Mouse (Mus musculus): Measurements from ENCODE around the gene Enpp4. TPM values are rescaled to one million over a fixed set of nuclear protein-coding genes. Genes with fewer than 3 reads are reported as not detected.

Gene Enpp4
- polyA plus RNA-seq, 1 experiment from 2014 or later, result 6.3 TPM

GRCm38 (mm10) chr17:44078631-44079350 is 26.8 kb downstream of the Enpp4 start, which contains the start of gene Enpp5:
Gene Enpp5 (plus strand): TSS chr17:44078813.
- peak; percentile 85 for DNase-seq (ENCODE audit: low spot score)
- peaks cover 8% of the 10 kb centered on the region; the same call in 1 of the 2 replicates for H3K27me3 ChIP-seq (ENCODE audit: insufficient read depth, poor library complexity, severe bottlenecking)
- no peaks in the 10 kb centered on the region for H3K9me3 ChIP-seq
- H3K27ac ChIP-seq, result peak within 1 kb of the TSS; percentile 69
- H3K4me3 ChIP-seq, result peak within 1 kb of the TSS; percentile 70
- H3K4me1 ChIP-seq, result no peaks in the 10 kb centered on the region
- H3K36me3 ChIP-seq, result no peaks in the 10 kb centered on the region
- WGBS, result 1% methylated on average over 31 of the region's 31 CpGs

- Histone ChIP-seq H3K27ac (no peak overlapping the region), H3K9me3 (no peaks in the 10 kb centered on the region), H3K4me1 (no peaks in the 10 kb centered on the region), H3K36me3 (no peaks in the 10 kb centered on the region), H3K27me3 (ENCODE audit: insufficient read depth, poor library complexity, severe bottlenecking) (peaks cover 8% of the 10 kb centered on the region; the same call in 1 of the 2 replicates), H3K4me3 (no peak overlapping the region)
- no peak for DNase-seq (ENCODE audit: low spot score)
- WGBS, result 61% methylated on average over 2 of the region's 2 CpGs
These were observed 27.8 kb downstream of the Enpp4 start for GRCm38 (mm10) chr17:44077843-44078160.

DNA sequence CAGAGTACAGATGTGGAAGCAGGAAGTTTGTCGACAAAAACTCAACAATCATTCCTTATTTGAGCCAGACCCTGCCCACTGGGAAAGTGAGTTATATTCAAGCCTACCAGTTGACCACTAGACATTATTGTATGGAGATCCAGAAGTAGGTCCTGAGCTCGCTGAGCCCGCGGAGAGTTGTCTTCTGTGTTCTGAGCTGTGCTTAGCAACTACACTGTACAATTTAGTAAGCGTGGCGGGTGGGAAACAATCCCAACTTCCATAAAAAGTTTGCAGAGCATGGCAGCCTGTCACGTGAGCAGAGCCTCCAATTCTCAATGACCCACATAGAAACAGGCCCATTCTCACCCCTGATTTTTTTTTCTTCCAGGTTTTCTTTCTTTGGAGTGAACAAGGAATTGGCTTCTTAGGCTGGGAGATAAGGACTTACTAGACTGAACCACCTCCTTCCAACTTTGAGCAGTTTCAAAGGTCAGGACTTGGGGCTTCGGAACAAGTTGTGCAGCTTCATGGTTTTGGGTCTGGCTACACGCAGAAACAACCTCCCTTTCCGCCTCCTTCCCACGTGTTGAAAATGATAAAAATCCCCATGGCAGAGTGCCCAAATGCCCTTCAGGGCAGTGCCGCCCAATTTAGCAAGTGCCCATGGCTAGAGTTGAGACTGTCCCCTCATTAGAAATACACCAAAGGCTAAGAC is 28.3 kb downstream of the Enpp4 start:
- Histone ChIP-seq H3K27me3 (ENCODE audit: insufficient read depth, poor library complexity, severe bottlenecking) (peaks cover 8% of the 10 kb centered on the region; the same call in 1 of the 2 replicates), H3K9me3 (no peaks in the 10 kb centered on the region), H3K36me3 (no peaks in the 10 kb centered on the region), H3K4me3 (no peak overlapping the region), H3K4me1 (no peaks in the 10 kb centered on the region), H3K27ac (no peak overlapping the region)
- peak; percentile 61 for DNase-seq (ENCODE audit: low spot score)
- 81% methylated on average over 12 of the region's 12 CpGs for WGBS

DNA sequence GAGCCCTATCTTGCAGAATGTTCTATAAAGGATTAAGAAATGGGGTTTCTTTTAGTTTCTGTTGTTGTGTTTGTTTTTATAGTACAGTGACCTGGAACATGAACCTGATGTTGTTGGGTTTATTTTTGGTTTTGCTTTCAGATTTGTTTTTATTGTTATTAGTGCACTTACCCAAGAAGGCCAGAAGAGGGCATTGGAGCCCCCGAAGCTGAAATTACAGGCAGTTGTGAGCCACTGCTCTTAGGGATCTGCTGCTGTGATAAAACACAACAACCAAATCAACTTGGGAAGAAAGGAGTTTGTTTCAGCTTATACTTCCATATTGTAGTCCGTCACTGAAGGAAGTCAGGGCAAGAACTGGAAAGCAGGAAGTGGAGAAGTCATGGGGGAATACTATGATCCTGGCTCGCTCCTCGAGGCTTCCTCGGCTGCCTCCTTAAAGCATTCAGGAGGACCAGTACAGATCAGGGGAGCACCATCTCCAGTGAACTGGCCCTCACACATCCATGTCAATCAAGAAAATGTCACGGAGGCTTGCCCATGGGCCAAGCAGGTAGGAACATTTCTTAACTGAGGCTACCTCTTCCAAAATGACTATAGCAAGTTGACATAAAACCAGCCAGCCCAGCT is 29.4 kb downstream of the Enpp4 start:
- no peaks in the 10 kb centered on the region for H3K36me3 ChIP-seq
- H3K27me3 ChIP-seq (ENCODE audit: insufficient read depth, poor library complexity, severe bottlenecking), result peaks cover 8% of the 10 kb centered on the region; the same call in 1 of the 2 replicates
- peak; percentile 71 for DNase-seq (ENCODE audit: low spot score)
- no peaks in the 10 kb centered on the region for H3K9me3 ChIP-seq
- no peak overlapping the region for H3K4me3 ChIP-seq
- WGBS, result 53% methylated on average over 6 of the region's 6 CpGs
- no peak overlapping the region for H3K27ac ChIP-seq
- no peaks in the 10 kb centered on the region for H3K4me1 ChIP-seq

- Histone ChIP-seq H3K27me3 (ENCODE audit: insufficient read depth, poor library complexity, severe bottlenecking) (0 out of 2 replicates have a peak, but pooled peaks cover 8% of the 10 kb centered on the region), H3K4me3 (no peak overlapping the region), H3K27ac (no peak overlapping the region), H3K4me1 (no peaks in the 10 kb centered on the region), H3K36me3 (no peaks in the 10 kb centered on the region), H3K9me3 (no peaks in the 10 kb centered on the region)
- WGBS, result 83% methylated on average over 3 of the region's 3 CpGs
- DNase-seq (ENCODE audit: low spot score), result peak; percentile 9
These were observed 30.0 kb downstream of the Enpp4 start for GRCm38 (mm10) chr17:44075601-44076000.

- no peaks in the 10 kb centered on the region for H3K27me3 ChIP-seq (ENCODE audit: insufficient read depth, poor library complexity, severe bottlenecking)
- H3K9me3 ChIP-seq, result no peaks in the 10 kb centered on the region
- H3K4me3 ChIP-seq, result no peak overlapping the region
- peak; percentile 35 for DNase-seq (ENCODE audit: low spot score)
- no peaks in the 10 kb centered on the region for H3K4me1 ChIP-seq
- H3K27ac ChIP-seq, result no peak overlapping the region
- H3K36me3 ChIP-seq, result no peaks in the 10 kb centered on the region
These were observed 33.9 kb downstream of the Enpp4 start for GRCm38 (mm10) chr17:44071680-44072079.

DNA sequence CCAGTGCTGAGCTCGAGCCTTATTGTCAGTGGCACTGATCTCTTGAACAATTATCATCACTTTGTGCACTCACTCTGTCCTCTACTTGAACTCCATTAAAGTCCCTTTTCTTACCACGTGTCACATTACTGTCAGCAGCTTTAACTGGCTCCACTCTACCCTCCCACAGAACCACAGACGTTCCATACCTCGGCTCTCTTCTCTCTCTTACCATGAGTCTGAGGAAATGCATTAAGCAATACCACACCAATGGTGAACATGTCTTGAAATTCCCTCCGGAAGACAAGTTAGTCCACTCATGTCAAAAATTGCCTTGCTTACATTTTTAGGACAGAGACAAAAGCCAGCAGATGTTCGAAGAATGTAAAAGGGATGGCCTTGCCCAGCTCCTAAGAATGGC is 36.7 kb downstream of the Enpp4 start:
- Histone ChIP-seq H3K4me1 (no peaks in the 10 kb centered on the region), H3K9me3 (no peaks in the 10 kb centered on the region), H3K36me3 (no peaks in the 10 kb centered on the region), H3K4me3 (no peak overlapping the region), H3K27ac (no peak overlapping the region), H3K27me3 (ENCODE audit: insufficient read depth, poor library complexity, severe bottlenecking) (no peaks in the 10 kb centered on the region)
- DNase-seq (ENCODE audit: low spot score), result no peak
- 69% methylated on average over 6 of the region's 6 CpGs for WGBS

GRCm38 (mm10) chr17:44061289-44061890 is 44.2 kb downstream of the Enpp4 start:
- Histone ChIP-seq H3K4me1 (no peaks in the 10 kb centered on the region), H3K4me3 (no peak overlapping the region), H3K27me3 (ENCODE audit: insufficient read depth, poor library complexity, severe bottlenecking) (no peaks in the 10 kb centered on the region), H3K36me3 (no peaks in the 10 kb centered on the region), H3K27ac (no peak overlapping the region), H3K9me3 (no peaks in the 10 kb centered on the region)
- WGBS, result 79% methylated on average over 5 of the region's 5 CpGs
- DNase-seq (ENCODE audit: low spot score), result no peak

DNA sequence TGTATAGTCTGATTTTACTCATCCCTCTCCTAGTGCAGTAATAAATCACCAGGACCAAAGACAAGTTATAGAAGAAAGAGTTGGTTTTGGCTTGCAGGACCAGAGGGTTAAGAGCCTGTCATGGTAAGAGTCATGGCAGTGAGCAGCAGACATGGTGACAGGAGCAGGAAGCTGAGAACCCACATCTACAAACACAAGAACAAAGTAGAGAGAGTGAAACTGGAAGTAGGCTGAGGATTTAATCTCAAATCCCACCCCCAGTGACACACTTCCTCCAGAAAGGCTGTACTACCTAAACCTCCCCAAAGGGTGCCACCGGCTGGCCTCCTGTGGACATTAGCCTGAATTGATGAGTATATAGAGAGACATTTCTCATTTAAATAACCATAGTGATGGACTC is 44.8 kb downstream of the Enpp4 start:
- Histone ChIP-seq H3K4me3 (no peak overlapping the region), H3K36me3 (no peaks in the 10 kb centered on the region), H3K4me1 (no peaks in the 10 kb centered on the region), H3K27me3 (ENCODE audit: insufficient read depth, poor library complexity, severe bottlenecking) (no peaks in the 10 kb centered on the region), H3K9me3 (no peaks in the 10 kb centered on the region), H3K27ac (no peak overlapping the region)
- WGBS, result 88% methylated on average over 1 of the region's 1 CpGs
- DNase-seq (ENCODE audit: low spot score), result no peak

GRCm38 (mm10) chr17:44058145-44058544 is 47.5 kb downstream of the Enpp4 start:
- no peaks in the 10 kb centered on the region for H3K27me3 ChIP-seq (ENCODE audit: insufficient read depth, poor library complexity, severe bottlenecking)
- no peaks in the 10 kb centered on the region for H3K4me1 ChIP-seq
- H3K27ac ChIP-seq, result no peak overlapping the region
- H3K4me3 ChIP-seq, result no peak overlapping the region
- no peaks in the 10 kb centered on the region for H3K9me3 ChIP-seq
- no peak for DNase-seq (ENCODE audit: low spot score)
- no peaks in the 10 kb centered on the region for H3K36me3 ChIP-seq

GRCm38 (mm10) chr17:44057123-44057522 is 48.5 kb downstream of the Enpp4 start:
- Histone ChIP-seq H3K9me3 (no peaks in the 10 kb centered on the region), H3K36me3 (no peaks in the 10 kb centered on the region), H3K4me3 (no peak overlapping the region), H3K27me3 (ENCODE audit: insufficient read depth, poor library complexity, severe bottlenecking) (no peaks in the 10 kb centered on the region), H3K4me1 (no peaks in the 10 kb centered on the region), H3K27ac (no peak overlapping the region)
- DNase-seq (ENCODE audit: low spot score), result no peak
- 89% methylated on average over 1 of the region's 1 CpGs for WGBS

DNA sequence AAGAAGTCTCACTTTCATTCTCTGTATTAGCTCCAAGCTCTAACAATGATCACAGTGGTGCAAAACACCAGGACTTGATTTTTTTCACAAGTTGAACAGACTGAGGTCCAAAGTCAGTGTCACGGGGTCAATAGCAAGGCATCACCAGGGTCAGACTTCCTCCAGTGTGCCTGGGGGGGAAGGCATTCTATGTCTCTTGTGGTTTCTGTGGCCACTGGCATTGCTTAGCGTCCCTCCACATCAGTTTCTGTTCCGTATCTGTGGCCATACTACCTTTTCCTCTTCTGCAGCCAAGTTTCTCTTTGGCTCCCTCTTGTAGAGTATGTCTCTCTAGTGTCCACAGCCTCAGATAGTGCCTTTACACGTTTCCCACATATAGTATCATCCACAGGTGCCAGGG is 52.2 kb downstream of the Enpp4 start:
- H3K9me3 ChIP-seq, result no peaks in the 10 kb centered on the region
- WGBS, result 70% methylated on average over 4 of the region's 4 CpGs
- no peak overlapping the region for H3K4me3 ChIP-seq
- H3K4me1 ChIP-seq, result no peaks in the 10 kb centered on the region
- DNase-seq (ENCODE audit: low spot score), result no peak
- no peak overlapping the region for H3K27ac ChIP-seq
- no peaks in the 10 kb centered on the region for H3K27me3 ChIP-seq (ENCODE audit: insufficient read depth, poor library complexity, severe bottlenecking)
- no peaks in the 10 kb centered on the region for H3K36me3 ChIP-seq

Measured in heart, embryonic 10.5 days (tissue).